Mouse (Mus musculus): ENCODE measurements around the gene Alg12. TPM values are rescaled to one million over a fixed set of nuclear protein-coding genes. Genes with fewer than 3 reads are reported as not detected.

The Alg12 gene
- polyA plus RNA-seq (2015; fragmentation: Nextera tagmentation; extraction: Ambion mirVana), result 7.6 and 9.5 TPM in 2 replicates

- WGBS, result under 1% methylated on average over 87 of the region's 88 CpGs
- Histone ChIP-seq H3K9ac (peak within 1 kb of the TSS; percentile 88), H3K4me3 (peak within 1 kb of the TSS; percentile 76), H3K36me3 (ENCODE audit: poor library complexity, severe bottlenecking) (peaks cover 48% of the 10 kb centered on the region), H3K27ac (peak within 1 kb of the TSS; percentile 73), H3K27me3 (no peaks in the 10 kb centered on the region), H3K4me2 (peak within 1 kb of the TSS; percentile 95), H3K9me3 (replicated peaks) (no peaks in the 10 kb centered on the region), H3K4me1 (peaks cover 27% of the 10 kb centered on the region)
- peak; percentile 99 for ATAC-seq
Observed at GRCm38 (mm10) chr15:88819026-88819905, at the start of gene Alg12, which contains the start of gene Creld2. Gene Alg12, minus strand, starts transcription at chr15:88819318. Gene Creld2, plus strand, starts transcription at chr15:88819646.

GRCm38 (mm10) chr15:88868024-88868742, 49.1 kb upstream of the Alg12 start:
- Histone ChIP-seq H3K4me2 (no peak overlapping the region), H3K4me3 (no peak overlapping the region), H3K27ac (no peak overlapping the region), H3K36me3 (ENCODE audit: poor library complexity, severe bottlenecking) (peaks cover 34% of the 10 kb centered on the region), H3K9ac (no peak overlapping the region), H3K4me1 (peaks cover 24% of the 10 kb centered on the region), H3K27me3 (no peaks in the 10 kb centered on the region), H3K9me3 (replicated peaks) (no peaks in the 10 kb centered on the region)
- no peak for ATAC-seq
- WGBS, result 97% methylated on average over 6 of the region's 6 CpGs

- Histone ChIP-seq H3K4me1 (peaks cover 29% of the 10 kb centered on the region), H3K27ac (no peak overlapping the region), H3K4me2 (no peak overlapping the region), H3K9me3 (replicated peaks) (no peaks in the 10 kb centered on the region), H3K36me3 (ENCODE audit: poor library complexity, severe bottlenecking) (peaks cover 34% of the 10 kb centered on the region), H3K4me3 (no peak overlapping the region), H3K27me3 (no peaks in the 10 kb centered on the region), H3K9ac (no peak overlapping the region)
- WGBS, result 38% methylated on average over 5 of the region's 5 CpGs
- ATAC-seq, result no peak
Observed at GRCm38 (mm10) chr15:88867368-88868023, 48.4 kb upstream of the Alg12 start.

GRCm38 (mm10) chr15:88866934-88867356, 47.8 kb upstream of the Alg12 start:
- Histone ChIP-seq H3K27me3 (no peaks in the 10 kb centered on the region), H3K36me3 (ENCODE audit: poor library complexity, severe bottlenecking) (peaks cover 34% of the 10 kb centered on the region), H3K9ac (no peak overlapping the region), H3K9me3 (replicated peaks) (no peaks in the 10 kb centered on the region), H3K4me3 (no peak overlapping the region), H3K4me1 (peaks cover 29% of the 10 kb centered on the region), H3K27ac (no peak overlapping the region), H3K4me2 (no peak overlapping the region)
- ATAC-seq, result no peak
- WGBS, result 62% methylated on average over 7 of the region's 7 CpGs

GRCm38 (mm10) chr15:88865888-88866695, 47.0 kb upstream of the Alg12 start:
- H3K36me3 ChIP-seq (ENCODE audit: poor library complexity, severe bottlenecking), result peaks cover 34% of the 10 kb centered on the region
- no peak overlapping the region for H3K4me2 ChIP-seq
- H3K27ac ChIP-seq, result no peak overlapping the region
- ATAC-seq, result no peak
- no peaks in the 10 kb centered on the region for H3K9me3 ChIP-seq (replicated peaks)
- 87% methylated on average over 4 of the region's 4 CpGs for WGBS
- peaks cover 35% of the 10 kb centered on the region for H3K4me1 ChIP-seq
- no peaks in the 10 kb centered on the region for H3K27me3 ChIP-seq
- H3K4me3 ChIP-seq, result no peak overlapping the region
- H3K9ac ChIP-seq, result no peak overlapping the region

- ATAC-seq, result no peak
- peaks cover 35% of the 10 kb centered on the region for H3K4me1 ChIP-seq
- no peak overlapping the region for H3K27ac ChIP-seq
- WGBS, result 94% methylated on average over 14 of the region's 14 CpGs
- 0 out of 2 replicates have a peak overlapping the region, but pooled peaks have one; percentile 92 for H3K4me3 ChIP-seq
- peak overlapping the region; percentile 92 for H3K4me2 ChIP-seq
- no peak overlapping the region for H3K9ac ChIP-seq
- H3K9me3 ChIP-seq (replicated peaks), result no peaks in the 10 kb centered on the region
- peaks cover 34% of the 10 kb centered on the region for H3K36me3 ChIP-seq (ENCODE audit: poor library complexity, severe bottlenecking)
- H3K27me3 ChIP-seq, result no peaks in the 10 kb centered on the region
Observed at GRCm38 (mm10) chr15:88865061-88865460, 45.9 kb upstream of the Alg12 start.

- Histone ChIP-seq H3K9ac (peak overlapping the region; percentile 93), H3K4me3 (peak overlapping the region; percentile 92), H3K4me2 (peak overlapping the region; percentile 92), H3K4me1 (peaks cover 35% of the 10 kb centered on the region), H3K9me3 (replicated peaks) (no peaks in the 10 kb centered on the region), H3K27ac (peak overlapping the region; percentile 97), H3K36me3 (ENCODE audit: poor library complexity, severe bottlenecking) (peaks cover 34% of the 10 kb centered on the region), H3K27me3 (no peaks in the 10 kb centered on the region)
- peak; percentile 11 for ATAC-seq
- 53% methylated on average over 22 of the region's 22 CpGs for WGBS
Observed at GRCm38 (mm10) chr15:88864270-88865030, 45.3 kb upstream of the Alg12 start.

GRCm38 (mm10) chr15:88863695-88864231, 44.6 kb upstream of the Alg12 start:
- H3K27ac ChIP-seq, result peak overlapping the region; percentile 97
- H3K4me2 ChIP-seq, result peak overlapping the region; percentile 92
- H3K9ac ChIP-seq, result peak overlapping the region; percentile 93
- peak overlapping the region; percentile 92 for H3K4me3 ChIP-seq
- H3K9me3 ChIP-seq (replicated peaks), result no peaks in the 10 kb centered on the region
- ATAC-seq, result peak; percentile 72
- peaks cover 34% of the 10 kb centered on the region for H3K36me3 ChIP-seq (ENCODE audit: poor library complexity, severe bottlenecking)
- H3K4me1 ChIP-seq, result peaks cover 35% of the 10 kb centered on the region
- no peaks in the 10 kb centered on the region for H3K27me3 ChIP-seq
- under 1% methylated on average over 31 of the region's 39 CpGs for WGBS

- Histone ChIP-seq H3K9me3 (replicated peaks) (no peaks in the 10 kb centered on the region), H3K36me3 (ENCODE audit: poor library complexity, severe bottlenecking) (peaks cover 34% of the 10 kb centered on the region), H3K4me2 (peak overlapping the region; percentile 92), H3K9ac (peak overlapping the region; percentile 93), H3K4me3 (peak overlapping the region; percentile 92), H3K27me3 (no peaks in the 10 kb centered on the region), H3K27ac (peak overlapping the region; percentile 97), H3K4me1 (peaks cover 35% of the 10 kb centered on the region)
- ATAC-seq, result no peak
- WGBS, result under 1% methylated on average over 89 of the region's 98 CpGs
Observed at GRCm38 (mm10) chr15:88862881-88863694, 44.0 kb upstream of the Alg12 start.
